Mouse (Mus musculus): Measurements from ENCODE around the gene Prok2.

The Prok2 gene

GRCm38 (mm10) chr6:99721032-99721431 is 5.2 kb downstream of the Prok2 start:
- DNase-seq (ENCODE audit: low read depth, low spot score), result no peak
- Histone ChIP-seq H3K27me3 (ENCODE audit: control insufficient read depth, insufficient read depth, low read length, poor library complexity, severe bottlenecking) (peaks cover 3% of the 10 kb centered on the region; the same call in 1 of the 2 replicates), H3K36me3 (ENCODE audit: control insufficient read depth, insufficient read depth, low read length, poor library complexity, severe bottlenecking) (no peaks in the 10 kb centered on the region)

- no peaks in the 10 kb centered on the region for H3K27me3 ChIP-seq (ENCODE audit: control insufficient read depth, insufficient read depth, low read length, poor library complexity, severe bottlenecking)
- no peak for DNase-seq (ENCODE audit: low read depth, low spot score)
- no peaks in the 10 kb centered on the region for H3K36me3 ChIP-seq (ENCODE audit: control insufficient read depth, insufficient read depth, low read length, poor library complexity, severe bottlenecking)
Measured at GRCm38 (mm10) chr6:99715913-99716312, 10.3 kb downstream of the Prok2 start.

GRCm38 (mm10) chr6:99715191-99715590 is 11.0 kb downstream of the Prok2 start:
- DNase-seq (ENCODE audit: low read depth, low spot score), result no peak
- H3K36me3 ChIP-seq (ENCODE audit: control insufficient read depth, insufficient read depth, low read length, poor library complexity, severe bottlenecking), result no peaks in the 10 kb centered on the region
- H3K27me3 ChIP-seq (ENCODE audit: control insufficient read depth, insufficient read depth, low read length, poor library complexity, severe bottlenecking), result no peaks in the 10 kb centered on the region

GRCm38 (mm10) chr6:99713256-99713655 is 12.9 kb downstream of the Prok2 start:
- Histone ChIP-seq H3K36me3 (ENCODE audit: control insufficient read depth, insufficient read depth, low read length, poor library complexity, severe bottlenecking) (no peaks in the 10 kb centered on the region), H3K27me3 (ENCODE audit: control insufficient read depth, insufficient read depth, low read length, poor library complexity, severe bottlenecking) (no peaks in the 10 kb centered on the region)
- no peak for DNase-seq (ENCODE audit: low read depth, low spot score)

GRCm38 (mm10) chr6:99711576-99712101 is 14.6 kb downstream of the Prok2 start:
- no peaks in the 10 kb centered on the region for H3K36me3 ChIP-seq (ENCODE audit: control insufficient read depth, insufficient read depth, low read length, poor library complexity, severe bottlenecking)

GRCm38 (mm10) chr6:99700484-99700883 is 25.7 kb downstream of the Prok2 start:
- H3K36me3 ChIP-seq (ENCODE audit: control insufficient read depth, insufficient read depth, low read length, poor library complexity, severe bottlenecking), result no peaks in the 10 kb centered on the region
- no peaks in the 10 kb centered on the region for H3K27me3 ChIP-seq (ENCODE audit: control insufficient read depth, insufficient read depth, low read length, poor library complexity, severe bottlenecking)
- no peak for DNase-seq (ENCODE audit: low read depth, low spot score)

More at GRCm38 (mm10) chr6:99711576-99712101, 14.6 kb downstream of the Prok2 start:
- no peak for DNase-seq (ENCODE audit: low read depth, low spot score)
- no peaks in the 10 kb centered on the region for H3K27me3 ChIP-seq (ENCODE audit: control insufficient read depth, insufficient read depth, low read length, poor library complexity, severe bottlenecking)

- no peaks in the 10 kb centered on the region for H3K36me3 ChIP-seq (ENCODE audit: control insufficient read depth, insufficient read depth, low read length, poor library complexity, severe bottlenecking)
- peaks cover 2% of the 10 kb centered on the region; the same call in 1 of the 2 replicates for H3K27me3 ChIP-seq (ENCODE audit: control insufficient read depth, insufficient read depth, low read length, poor library complexity, severe bottlenecking)
- no peak for DNase-seq (ENCODE audit: low read depth, low spot score)
Measured at GRCm38 (mm10) chr6:99692916-99693841, 33.0 kb downstream of the Prok2 start.

- no peak for DNase-seq (ENCODE audit: low read depth, low spot score)
- Histone ChIP-seq H3K27me3 (ENCODE audit: control insufficient read depth, insufficient read depth, low read length, poor library complexity, severe bottlenecking) (peaks cover 2% of the 10 kb centered on the region; the same call in 1 of the 2 replicates), H3K36me3 (ENCODE audit: control insufficient read depth, insufficient read depth, low read length, poor library complexity, severe bottlenecking) (no peaks in the 10 kb centered on the region)
Measured at GRCm38 (mm10) chr6:99692206-99692915, 33.8 kb downstream of the Prok2 start, which contains the start of gene Gpr27. Gene Gpr27, plus strand, starts transcription at chr6:99692679.

GRCm38 (mm10) chr6:99691666-99692205 is 34.5 kb downstream of the Prok2 start:
- H3K36me3 ChIP-seq (ENCODE audit: control insufficient read depth, insufficient read depth, low read length, poor library complexity, severe bottlenecking), result no peaks in the 10 kb centered on the region
- DNase-seq (ENCODE audit: low read depth, low spot score), result no peak
- H3K27me3 ChIP-seq (ENCODE audit: control insufficient read depth, insufficient read depth, low read length, poor library complexity, severe bottlenecking), result peaks cover 2% of the 10 kb centered on the region; the same call in 1 of the 2 replicates

- peaks cover 2% of the 10 kb centered on the region; the same call in 1 of the 2 replicates for H3K27me3 ChIP-seq (ENCODE audit: control insufficient read depth, insufficient read depth, low read length, poor library complexity, severe bottlenecking)
- DNase-seq (ENCODE audit: low read depth, low spot score), result no peak
- H3K36me3 ChIP-seq (ENCODE audit: control insufficient read depth, insufficient read depth, low read length, poor library complexity, severe bottlenecking), result no peaks in the 10 kb centered on the region
Measured at GRCm38 (mm10) chr6:99688513-99688912, 37.7 kb downstream of the Prok2 start.

GRCm38 (mm10) chr6:99684899-99685298 is 41.3 kb downstream of the Prok2 start:
- peak; percentile 73 for DNase-seq (ENCODE audit: low read depth, low spot score)

GRCm38 (mm10) chr6:99683974-99684373 is 42.2 kb downstream of the Prok2 start:
- DNase-seq (ENCODE audit: low read depth, low spot score), result no peak
- no peaks in the 10 kb centered on the region for H3K27me3 ChIP-seq (ENCODE audit: control insufficient read depth, insufficient read depth, low read length, poor library complexity, severe bottlenecking)
- H3K36me3 ChIP-seq (ENCODE audit: control insufficient read depth, insufficient read depth, low read length, poor library complexity, severe bottlenecking), result no peaks in the 10 kb centered on the region

More at GRCm38 (mm10) chr6:99684899-99685298, 41.3 kb downstream of the Prok2 start:
- Histone ChIP-seq H3K36me3 (ENCODE audit: control insufficient read depth, insufficient read depth, low read length, poor library complexity, severe bottlenecking) (no peaks in the 10 kb centered on the region), H3K27me3 (ENCODE audit: control insufficient read depth, insufficient read depth, low read length, poor library complexity, severe bottlenecking) (no peaks in the 10 kb centered on the region)

- Histone ChIP-seq H3K36me3 (ENCODE audit: control insufficient read depth, insufficient read depth, low read length, poor library complexity, severe bottlenecking) (no peaks in the 10 kb centered on the region), H3K27me3 (ENCODE audit: control insufficient read depth, insufficient read depth, low read length, poor library complexity, severe bottlenecking) (no peaks in the 10 kb centered on the region)
- no peak for DNase-seq (ENCODE audit: low read depth, low spot score)
Measured at GRCm38 (mm10) chr6:99678108-99678507, 48.1 kb downstream of the Prok2 start.

- DNase-seq (ENCODE audit: low read depth, low spot score), result no peak
- no peaks in the 10 kb centered on the region for H3K27me3 ChIP-seq (ENCODE audit: control insufficient read depth, insufficient read depth, low read length, poor library complexity, severe bottlenecking)
- no peaks in the 10 kb centered on the region for H3K36me3 ChIP-seq (ENCODE audit: control insufficient read depth, insufficient read depth, low read length, poor library complexity, severe bottlenecking)
Measured at GRCm38 (mm10) chr6:99677325-99677724, 48.9 kb downstream of the Prok2 start.
